In genomic region chr8:121396151-121396550, GRCm38 (mm10) we compare ENCODE assay signal across 11 mouse cellular contexts.
DNase-seq lines count a peak whose midpoint lies in the region; ATAC-seq and TF ChIP-seq lines count a peak whose summit lies in the region.
"Had no signal": no experiment of that assay in that cellular context is flagged by ENCODE, and none has a peak within 500 bp of the region (broad histone marks: within the 10 kb centered on the region; RNA-seq: fewer than 3 reads in every experiment).

No protein-coding gene starts in this region.

- H3K4me3 ChIP-seq in gastrocnemius, adult 2 months, result no peak overlapping the region
- H3K4me3 ChIP-seq in midbrain, embryonic 10.5 days, result peak overlapping the region; percentile 30; the same call in 1 of the 2 replicates
- H3K4me3 ChIP-seq in midbrain, embryonic 15.5 days, result no peak overlapping the region
- no peak overlapping the region for H3K4me3 ChIP-seq in kidney, postnatal 0 days (replicated peaks; ENCODE audit: low read depth, low read length)
- H3K4me3 ChIP-seq in stomach, embryonic 14.5 days (ENCODE audit: low read depth, low read length), result no peak overlapping the region
- H3K4me3 ChIP-seq: embryonic facial prominence, embryonic 15.5 days had no signal

- H3K9ac ChIP-seq in midbrain, embryonic 15.5 days, result no peak overlapping the region
- H3K9ac ChIP-seq in kidney, postnatal 0 days (ENCODE audit: low read depth, low read length), result peak overlapping the region; percentile 33
- no peak overlapping the region for H3K9ac ChIP-seq in stomach, embryonic 14.5 days (replicated peaks; ENCODE audit: low read depth, low read length)
- H3K9ac ChIP-seq: embryonic facial prominence, embryonic 15.5 days; hindbrain, embryonic 14.5 days had no signal

- peaks cover 93% of the 10 kb centered on the region for H3K27me3 ChIP-seq in midbrain, embryonic 10.5 days (ENCODE audit: low read depth, poor library complexity, severe bottlenecking)
- H3K27me3 ChIP-seq in midbrain, embryonic 15.5 days (replicated peaks), result peaks cover 52% of the 10 kb centered on the region
- H3K27me3 ChIP-seq in kidney, postnatal 0 days (ENCODE audit: insufficient read depth, low read length), result peaks cover 8% of the 10 kb centered on the region
- no peaks in the 10 kb centered on the region for H3K27me3 ChIP-seq in stomach, embryonic 14.5 days (ENCODE audit: control insufficient read depth, insufficient read depth, low read length)

- no peaks in the 10 kb centered on the region for H3K9me3 ChIP-seq in midbrain, embryonic 10.5 days (replicated peaks)
- H3K9me3 ChIP-seq in midbrain, embryonic 15.5 days, result no peaks in the 10 kb centered on the region
- no peaks in the 10 kb centered on the region for H3K9me3 ChIP-seq in kidney, postnatal 0 days (replicated peaks; ENCODE audit: low read length)
- no peaks in the 10 kb centered on the region for H3K9me3 ChIP-seq in stomach, embryonic 14.5 days (ENCODE audit: control insufficient read depth, low read depth, low read length)
- H3K9me3 ChIP-seq: embryonic facial prominence, embryonic 15.5 days had no signal

- H3K4me2 ChIP-seq in midbrain, embryonic 15.5 days, result no peak overlapping the region
- H3K4me2 ChIP-seq in kidney, postnatal 0 days (ENCODE audit: low read length), result peak overlapping the region; percentile 47
- peak overlapping the region; percentile 13; the same call in 1 of the 2 replicates for H3K4me2 ChIP-seq in stomach, embryonic 14.5 days (replicated peaks; ENCODE audit: low read depth, low read length)
- H3K4me2 ChIP-seq: embryonic facial prominence, embryonic 15.5 days; hindbrain, embryonic 14.5 days had no signal

- H3K4me1 ChIP-seq in midbrain, embryonic 10.5 days, result peaks cover 66% of the 10 kb centered on the region
- H3K4me1 ChIP-seq in midbrain, embryonic 15.5 days, result peaks cover 22% of the 10 kb centered on the region
- H3K4me1 ChIP-seq in kidney, postnatal 0 days (replicated peaks; ENCODE audit: insufficient read depth, low read length), result peaks cover 16% of the 10 kb centered on the region
- peaks cover 16% of the 10 kb centered on the region; the same call in 1 of the 2 replicates for H3K4me1 ChIP-seq in stomach, embryonic 14.5 days (ENCODE audit: control insufficient read depth, insufficient read depth, low read length)

- no peak for ATAC-seq in midbrain, embryonic 15.5 days (replicated peaks)
- no peak for ATAC-seq in kidney, postnatal 0 days (replicated peaks; ENCODE audit: low FRiP score, low read depth)
- ATAC-seq in stomach, embryonic 14.5 days (ENCODE audit: insufficient number of reproducible peaks, insufficient read depth, low FRiP score, low read depth), result 0 out of 2 replicates have a peak, but pooled peaks have one; percentile 42

- no peak overlapping the region for H3K27ac ChIP-seq in gastrocnemius, adult 2 months
- H3K27ac ChIP-seq in midbrain, embryonic 10.5 days (replicated peaks), result peak overlapping the region; percentile 38; the same call in 1 of the 2 replicates
- no peak overlapping the region for H3K27ac ChIP-seq in midbrain, embryonic 15.5 days
- peak overlapping the region; percentile 83 for H3K27ac ChIP-seq in kidney, postnatal 0 days
- H3K27ac ChIP-seq in stomach, embryonic 14.5 days (ENCODE audit: low read length), result peak overlapping the region; percentile 48
- H3K27ac ChIP-seq: embryonic facial prominence, embryonic 15.5 days; hindbrain, embryonic 14.5 days had no signal

- no peaks in the 10 kb centered on the region for H3K36me3 ChIP-seq in midbrain, embryonic 10.5 days
- H3K36me3 ChIP-seq in midbrain, embryonic 15.5 days (replicated peaks), result no peaks in the 10 kb centered on the region
- H3K36me3 ChIP-seq in kidney, postnatal 0 days (ENCODE audit: insufficient read depth, low read length), result no peaks in the 10 kb centered on the region
- no peaks in the 10 kb centered on the region for H3K36me3 ChIP-seq in stomach, embryonic 14.5 days (ENCODE audit: control insufficient read depth, insufficient read depth, low read length)
- H3K36me3 ChIP-seq: embryonic facial prominence, embryonic 15.5 days had no signal

- 9% methylated on average over 11 of the region's 11 CpGs for WGBS in midbrain, embryonic 10.5 days
- WGBS in midbrain, embryonic 15.5 days, result 11% methylated on average over 11 of the region's 11 CpGs
- 15% methylated on average over 11 of the region's 11 CpGs for WGBS in kidney, postnatal 0 days
- whole genome bisulfite sequencing in stomach, embryonic 14.5 days, result 9% methylated on average over 11 of the region's 11 CpGs

- TF ChIP-seq CTCF in gastrocnemius, adult 2 months (IDR thresholded peaks at IDR 0.05), result no peak
- TF ChIP-seq CTCF in kidney, postnatal 0 days (IDR thresholded peaks at IDR 0.05; ENCODE audit: low read depth), result no peak

- DNase-seq in gastrocnemius, adult 2 months, result peak; percentile 9
- DNase-seq in gastrocnemius, postnatal 14 days, result no peak
- DNase-seq in midbrain, embryonic 10.5 days (ENCODE audit: low spot score), result peak; percentile 61
- DNase-seq in kidney, postnatal 0 days (ENCODE audit: low spot score), result peak; percentile 91
- DNase-seq in frontal cortex, postnatal 36 days (ENCODE audit: low spot score in 2 of 2), result no peak
- no peak for DNase-seq in layer of hippocampus, adult 11-12 months (ENCODE audit: low spot score)
- DNase-seq: cerebellum, adult 18-20 months had no signal

- intact Hi-C loops in gastrocnemius, adult 2 months (cut with DNase I), result loop anchor here (5.0 kb wide), 1 partner anchor 116 kb away; no protein-coding TSS in a partner anchor
- intact Hi-C loops in gastrocnemius, postnatal 14 days (cut with DNase I; ENCODE audit: low total_unique reads), result loop anchor here (5.0 to 10.0 kb wide), 2 partner anchors 119 to 269 kb away; partner anchors contain the start of gene Foxl1

Comparison
In these comparisons a context has a peak if more than half of its experiments do, and no peak if none do; other contexts are left out.
1. DNase-seq: peak in gastrocnemius, adult 2 months (single experiment), midbrain, embryonic 10.5 days (single experiment) and kidney, postnatal 0 days (single experiment); none in gastrocnemius, postnatal 14 days (single experiment), frontal cortex, postnatal 36 days (0 of 2) and layer of hippocampus, adult 11-12 months (single experiment).
2. H3K27ac ChIP-seq: peak in midbrain, embryonic 10.5 days (single experiment), kidney, postnatal 0 days (single experiment) and stomach, embryonic 14.5 days (single experiment); none in gastrocnemius, adult 2 months (single experiment) and midbrain, embryonic 15.5 days (single experiment).